Mouse (Mus musculus) ES-E14 (cell line): ENCODE measurements around the gene Kctd6.

Experiments used
- CHD2 ChIP-seq: IDR thresholded peaks from 2 replicates; pipeline ENCODE4 v1.6.1; 2014; ENCODE audit warnings: mild to moderate bottlenecking, low read depth, low read length, inconsistent platforms
- HCFC1 ChIP-seq: IDR thresholded peaks from 2 replicates; pipeline ENCODE4 v1.6.1; 2012; ENCODE audit warnings: low read length, inconsistent platforms, borderline replicate concordance; ENCODE audit not compliant: insufficient read depth
- MAFK ChIP-seq: IDR thresholded peaks from 2 replicates; pipeline ENCODE4 v1.6.1; 2014; ENCODE audit warnings: mild to moderate bottlenecking, low read depth, low read length, inconsistent platforms; ENCODE audit not compliant: insufficient read depth
- ZC3H11A ChIP-seq: IDR thresholded peaks from 2 replicates; pipeline ENCODE4 v1.6.1; 2012; ENCODE audit warnings: low read depth, mild to moderate bottlenecking, inconsistent platforms, low read length, borderline replicate concordance

GRCm38 (mm10) chr14:8200769-8201168, 13.2 kb upstream of the Kctd6 start:
- TF ChIP-seq CHD2: no peak
- TF ChIP-seq MAFK: no peak
- TF ChIP-seq ZC3H11A: no peak
- TF ChIP-seq HCFC1: no peak
